Mouse (Mus musculus): ENCODE data around the gene Eif2d.

GRCm38 (mm10) chr1:131218933-131219332, 66.0 kb downstream of the Eif2d start:
- TF ChIP-seq CTCF (IDR thresholded peaks at IDR 0.05; ENCODE audit: borderline replicate concordance, insufficient read depth, low read depth, low read length) (no peak), POLR2A (IDR thresholded peaks at IDR 0.05; ENCODE audit: borderline replicate concordance, insufficient read depth, low read length) (no peak)
